Mouse (Mus musculus): ENCODE measurements at regions not wholly inside any gene's neighbourhood (a gene's known extent, or its start where the extent isn't known, plus 50 kb on each side); places are given as distances from the start of the nearest gene placed in this dataset.

- TF ChIP-seq CTCF (IDR thresholded peaks at IDR 0.05; ENCODE audit: control insufficient read depth, insufficient read depth, insufficient read length), result no peak
- no peak for TF ChIP-seq MYOD1 (IDR thresholded peaks at IDR 0.05; ENCODE audit: control insufficient read depth, insufficient read length, low read depth)
- no peak for TF ChIP-seq MAX (IDR thresholded peaks at IDR 0.05)
- no peak for TF ChIP-seq USF1 (IDR thresholded peaks at IDR 0.05; ENCODE audit: low read depth)
These were observed 127.8 kb downstream of the Alg10b start for GRCm38 (mm10) chr15:90351898-90352297.
